Mouse (Mus musculus): Measurements from ENCODE around the gene Sae1.

Gene Sae1

GRCm38 (mm10) chr7:16284904-16285303 lies 102.7 kb downstream of the Sae1 start:
- DNase-seq (ENCODE audit: low read depth in 1 of 2, low spot score in 2 of 2), result no peak

- DNase-seq (ENCODE audit: low read depth in 1 of 2, low spot score in 2 of 2), result no peak
These were observed 103.6 kb downstream of the Sae1 start for GRCm38 (mm10) chr7:16284001-16284400.

- DNase-seq (ENCODE audit: low read depth in 1 of 2, low spot score in 2 of 2), result no peak
These were observed 105.3 kb downstream of the Sae1 start for GRCm38 (mm10) chr7:16282334-16282733.

GRCm38 (mm10) chr7:16280721-16281120 lies 106.9 kb downstream of the Sae1 start:
- DNase-seq (ENCODE audit: low read depth in 1 of 2, low spot score in 2 of 2), result no peak

GRCm38 (mm10) chr7:16274922-16275890 lies 112.4 kb downstream of the Sae1 start:
- DNase-seq (ENCODE audit: low read depth in 1 of 2, low spot score in 2 of 2), result no peak

GRCm38 (mm10) chr7:16273766-16274140 lies 113.9 kb downstream of the Sae1 start:
- peak; percentile 49 to 72 for DNase-seq (ENCODE audit: low read depth in 1 of 2, low spot score in 2 of 2)

- peak in 1 of 2 experiments; percentile 65 for DNase-seq (ENCODE audit: low read depth in 1 of 2, low spot score in 2 of 2)
These were observed 114.4 kb downstream of the Sae1 start, which contains the start of gene Inafm1 for GRCm38 (mm10) chr7:16273081-16273765. Gene Inafm1 (minus strand): TSS chr7:16273617.

GRCm38 (mm10) chr7:16272681-16273080 lies 114.9 kb downstream of the Sae1 start:
- DNase-seq (ENCODE audit: low read depth in 1 of 2, low spot score in 2 of 2), result no peak

- DNase-seq (ENCODE audit: low read depth in 1 of 2, low spot score in 2 of 2), result no peak
These were observed 116.5 kb downstream of the Sae1 start for GRCm38 (mm10) chr7:16271139-16271538.

All from monocyte, adult 2 months (primary cell).